Mouse (Mus musculus): ENCODE data around the gene Vwa8. TPM values are rescaled to one million over a fixed set of nuclear protein-coding genes. Genes with fewer than 3 reads are reported as not detected.

The Vwa8 gene
- total and polyA plus RNA-seq, 3 experiments = 12.4 to 17.5 (median 15.9) TPM

DNA sequence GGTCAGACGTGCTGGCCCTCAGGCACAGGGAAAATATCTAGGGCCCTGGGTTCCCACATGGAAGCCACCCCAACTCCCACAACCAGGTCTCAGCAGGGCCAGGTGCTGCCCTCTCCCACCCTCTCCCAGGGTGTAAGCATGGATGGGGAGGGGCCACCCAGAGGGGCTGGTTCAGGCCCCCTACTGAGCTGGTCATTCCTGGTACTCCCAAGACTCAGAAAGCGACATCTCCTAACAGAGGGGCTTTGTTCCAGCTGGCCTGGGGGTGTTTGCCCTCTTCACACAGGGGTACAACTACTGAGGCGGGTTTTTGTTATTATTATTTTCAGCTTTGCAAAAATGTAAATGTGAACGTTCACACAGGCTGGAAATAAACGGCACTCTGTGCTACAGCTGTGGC, 386.3 kb downstream of the Vwa8 start:
- Histone ChIP-seq H3K27me3 (replicated peaks) (peaks cover 18% of the 10 kb centered on the region), H3K9me3 (replicated peaks; ENCODE audit: low read length) (peaks cover under 1% of the 10 kb centered on the region), H3K4me3 (replicated peaks in 1 of 3; ENCODE audit: low read depth in 2 of 3, low read length in 2 of 3, poor library complexity in 1 of 3) (no peak overlapping the region), H3K79me2 (replicated peaks; ENCODE audit: control insufficient read depth, extremely low read depth, insufficient read depth, poor library complexity, severe bottlenecking) (no peaks in the 10 kb centered on the region), H3K4me2 (ENCODE audit: insufficient read depth, low read depth, poor library complexity, severe bottlenecking) (no peak overlapping the region), H3K36me3 (replicated peaks in 1 of 2; ENCODE audit: control insufficient read depth in 1 of 2, insufficient read depth in 1 of 2, low read length in 1 of 2) (no peaks in the 10 kb centered on the region), H3K4me1 (ENCODE audit: control insufficient read depth in 1 of 2, insufficient read depth in 2 of 2) (peaks cover 3 to 14% of the 10 kb centered on the region in 2 experiments), H3K27ac (ENCODE audit: insufficient read depth, low read depth) (no peak overlapping the region), H3K9ac (ENCODE audit: insufficient read depth, low read depth) (no peak overlapping the region)
- in situ Hi-C loops (cut with MboI; ENCODE audit: low pct_ligation_motif_present, low pct_unique_long_range_greater_than_20kb, low sequenced_read_pairs) = no loop called here
- DNase-seq (ENCODE audit: extremely low read depth) = no peak
- dilution Hi-C loops (cut with MboI; ENCODE audit: extremely low pct_ligation_motif_present, extremely low pct_unique_long_range_greater_than_20kb, low sequenced_read_pairs) = no loop called here
- TF ChIP-seq IRF4 (IDR thresholded peaks at IDR 0.05; ENCODE audit: low read depth, low read length) = no peak

DNA sequence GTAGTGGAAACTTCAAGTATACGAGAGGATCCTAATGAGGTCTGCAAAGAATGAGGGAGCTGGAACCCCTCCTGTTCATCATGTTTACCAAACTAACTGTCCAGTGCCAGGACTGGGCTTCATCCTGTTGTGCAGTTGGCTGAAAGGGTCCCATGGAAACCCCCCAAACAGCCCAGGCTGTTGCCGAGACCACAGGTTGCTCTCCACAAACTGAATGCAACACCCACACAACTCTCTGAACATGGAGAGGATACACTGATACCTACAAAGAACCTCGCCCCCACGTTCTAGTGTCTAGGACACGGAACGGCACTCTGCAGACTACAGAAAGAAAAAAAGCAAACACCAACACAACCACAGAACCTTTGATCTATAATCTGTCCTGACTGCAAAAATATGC, 387.4 kb downstream of the Vwa8 start:
- Histone ChIP-seq H3K4me2 (ENCODE audit: insufficient read depth, low read depth, poor library complexity, severe bottlenecking) (no peak overlapping the region), H3K27ac (ENCODE audit: insufficient read depth, low read depth) (no peak overlapping the region), H3K4me3 (replicated peaks in 1 of 3; ENCODE audit: low read depth in 2 of 3, low read length in 2 of 3, poor library complexity in 1 of 3) (no peak overlapping the region), H3K36me3 (replicated peaks in 1 of 2; ENCODE audit: control insufficient read depth in 1 of 2, insufficient read depth in 1 of 2, low read length in 1 of 2) (no peaks in the 10 kb centered on the region), H3K79me2 (replicated peaks; ENCODE audit: control insufficient read depth, extremely low read depth, insufficient read depth, poor library complexity, severe bottlenecking) (no peaks in the 10 kb centered on the region), H3K27me3 (replicated peaks) (peaks cover 18% of the 10 kb centered on the region), H3K9ac (ENCODE audit: insufficient read depth, low read depth) (no peak overlapping the region), H3K4me1 (ENCODE audit: control insufficient read depth in 1 of 2, insufficient read depth in 2 of 2) (peaks cover 3 to 14% of the 10 kb centered on the region in 2 experiments), H3K9me3 (replicated peaks; ENCODE audit: low read length) (peaks cover 3% of the 10 kb centered on the region)
- dilution Hi-C loops (cut with MboI; ENCODE audit: extremely low pct_ligation_motif_present, extremely low pct_unique_long_range_greater_than_20kb, low sequenced_read_pairs) (no loop called here), in situ Hi-C loops (cut with MboI; ENCODE audit: low pct_ligation_motif_present, low pct_unique_long_range_greater_than_20kb, low sequenced_read_pairs) (no loop called here)
- TF ChIP-seq UBTF (IDR thresholded peaks at IDR 0.05; ENCODE audit: low read depth, low read length) = no peak
- no peak for TF ChIP-seq JUN (IDR thresholded peaks at IDR 0.05; ENCODE audit: insufficient read depth, low read depth, low read length)
- TF ChIP-seq ZC3H11A (IDR thresholded peaks at IDR 0.05; ENCODE audit: low read depth, low read length) = no peak
- no peak for TF ChIP-seq KAT2A (IDR thresholded peaks at IDR 0.05; ENCODE audit: insufficient replicate concordance, low read length)
- no peak for TF ChIP-seq BHLHE40 (IDR thresholded peaks at IDR 0.05; ENCODE audit: low read depth, low read length)
- no peak for TF ChIP-seq PAX5 (IDR thresholded peaks at IDR 0.05; ENCODE audit: low read length)
- TF ChIP-seq MXI1 (IDR thresholded peaks at IDR 0.05; ENCODE audit: low read depth, low read length) = no peak
- TF ChIP-seq CTCF (conservative IDR thresholded peaks at IDR 0.05 in 1 of 2, IDR thresholded peaks at IDR 0.05 in 1 of 2; ENCODE audit: low read depth in 2 of 2, low read length in 2 of 2) = no peak
- TF ChIP-seq CHD1 (IDR thresholded peaks at IDR 0.05; ENCODE audit: low read depth, low read length) = no peak
- no peak for TF ChIP-seq MAFK (IDR thresholded peaks at IDR 0.05; ENCODE audit: insufficient replicate concordance, low read length)
- TF ChIP-seq MAX (IDR thresholded peaks at IDR 0.05; ENCODE audit: low read length) = no peak
- TF ChIP-seq EP300 (IDR thresholded peaks at IDR 0.05; ENCODE audit: low read length) = no peak
- no peak for TF ChIP-seq SIN3A (IDR thresholded peaks at IDR 0.05; ENCODE audit: low read length)
- TF ChIP-seq MYC (IDR thresholded peaks at IDR 0.05; ENCODE audit: low read depth, low read length) = no peak
- TF ChIP-seq USF2 (conservative IDR thresholded peaks at IDR 0.05; ENCODE audit: low read depth, low read length) = no peak
- DNase-seq (ENCODE audit: extremely low read depth) = no peak

Measured in CH12.LX (cell line).